Mouse (Mus musculus) cerebellum, adult 18-20 months (tissue): ENCODE results near the gene Scn2a.
"Not testable (repeated sequence)": the region's sequence is repeated elsewhere in the genome, so short reads cannot be mapped to it uniquely, and the experiment has no call there.

ENCODE experiments used
- DNase-seq, 2 experiments: peaks; one replicate each; pipeline ENCODE4 v3.0.0; 2021

Gene Scn2a

DNA sequence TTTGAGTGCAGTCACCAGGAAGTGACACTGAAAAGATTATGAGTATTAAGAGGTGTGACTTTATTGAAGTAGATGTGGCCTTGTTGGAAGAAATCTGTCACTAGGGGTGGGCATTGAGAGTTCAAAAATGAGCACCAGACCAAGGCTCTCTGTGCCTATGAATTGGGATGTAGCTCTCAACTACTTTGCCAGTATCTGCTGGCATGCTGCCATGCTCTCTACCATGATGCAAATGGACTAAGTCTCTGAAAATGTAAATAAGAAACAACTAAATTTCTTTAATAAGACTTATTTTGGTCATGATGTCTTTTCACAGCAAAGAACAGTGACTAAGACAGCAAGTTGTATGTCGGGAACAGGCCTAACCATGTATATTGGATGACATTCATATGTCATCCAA, 79.7 kb downstream of the Scn2a start:
- peak; percentile 37 to 50 for DNase-seq

DNA sequence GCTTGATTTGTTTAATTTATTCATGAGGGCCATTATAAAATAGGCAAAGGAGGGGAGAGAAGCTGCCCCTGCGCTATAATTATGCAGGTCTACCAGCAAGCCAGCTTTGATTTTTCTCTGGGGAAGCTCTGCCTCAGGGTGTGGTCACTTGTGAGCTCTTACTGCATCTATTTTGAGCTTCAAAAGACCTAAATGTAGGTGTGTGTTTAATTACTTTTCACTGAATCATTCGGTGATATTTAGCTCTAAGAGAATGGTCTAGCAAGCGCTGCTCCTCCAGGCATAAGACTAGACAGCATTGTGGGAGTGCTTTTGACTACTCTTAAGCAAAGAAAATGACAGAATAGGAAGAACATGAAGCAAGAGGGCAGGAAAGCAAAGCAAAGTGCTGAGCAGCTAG, 80.6 kb downstream of the Scn2a start:
- DNase-seq = no peak

DNA sequence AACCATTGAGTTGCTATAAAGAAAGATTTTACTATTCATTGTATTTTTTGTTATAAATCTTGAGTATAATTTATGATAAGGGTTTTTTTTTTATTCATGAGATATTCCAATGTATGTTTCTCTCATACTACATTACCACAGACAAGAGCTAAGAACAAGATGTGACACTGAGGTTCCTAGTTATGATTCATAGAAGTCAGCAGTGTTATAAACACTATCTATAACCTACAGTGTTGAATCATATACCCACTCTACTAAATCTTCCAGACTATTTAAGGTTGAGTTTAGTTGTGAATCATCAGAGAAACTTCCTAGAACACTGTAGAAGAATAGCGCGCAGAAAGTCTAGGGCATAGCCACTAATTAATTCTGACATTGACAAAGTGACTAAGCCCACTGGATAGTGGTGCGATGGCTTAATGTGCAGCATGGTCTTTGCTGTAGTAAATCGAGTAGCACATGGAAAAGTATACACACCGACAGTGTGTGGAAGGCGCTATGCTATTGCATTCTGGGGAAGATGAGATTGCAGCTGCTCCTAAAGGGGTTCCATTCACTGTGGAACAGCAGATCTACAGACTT, 101.7 kb downstream of the Scn2a start:
- DNase-seq = no peak

DNA sequence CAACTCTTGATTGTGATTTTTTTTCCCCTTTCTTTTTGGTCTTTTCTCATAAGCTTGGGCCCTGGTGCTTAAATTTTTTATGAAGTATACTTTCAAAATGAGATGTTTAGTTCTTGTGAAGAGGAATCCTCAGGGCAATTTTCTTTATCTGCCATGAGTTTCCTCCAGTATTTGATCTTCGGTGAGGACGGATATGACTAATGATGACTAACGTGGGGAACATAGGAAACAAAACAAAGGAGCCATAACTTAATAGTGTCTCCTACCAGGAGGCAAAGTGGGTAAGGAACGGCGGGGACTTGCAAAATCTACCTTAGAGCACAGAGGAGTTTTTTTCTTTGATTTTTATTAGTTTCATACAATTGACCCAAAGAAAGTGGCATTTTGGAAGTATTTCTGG, 124.8 kb downstream of the Scn2a start:
- no peak for DNase-seq

DNA sequence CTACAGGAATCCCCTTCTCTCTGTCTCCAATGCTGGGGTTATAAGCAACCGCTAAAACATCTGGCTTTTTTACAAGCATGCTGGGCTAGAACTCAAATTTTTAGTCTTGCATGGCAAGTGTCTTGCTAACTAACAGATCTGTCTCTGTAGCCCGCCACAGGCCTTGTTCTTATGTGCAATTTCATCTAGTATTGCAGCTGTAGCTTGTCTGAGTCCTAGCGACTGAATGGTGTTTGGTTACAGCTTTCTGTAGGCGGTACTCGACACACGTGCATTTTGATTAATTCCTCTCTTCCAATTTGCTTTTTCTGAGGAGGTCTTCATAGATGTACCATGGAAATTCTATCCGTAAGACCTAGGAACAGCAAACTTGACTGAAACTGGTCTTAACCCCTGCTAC, 161.9 kb downstream of the Scn2a start:
- DNase-seq = no peak

DNA sequence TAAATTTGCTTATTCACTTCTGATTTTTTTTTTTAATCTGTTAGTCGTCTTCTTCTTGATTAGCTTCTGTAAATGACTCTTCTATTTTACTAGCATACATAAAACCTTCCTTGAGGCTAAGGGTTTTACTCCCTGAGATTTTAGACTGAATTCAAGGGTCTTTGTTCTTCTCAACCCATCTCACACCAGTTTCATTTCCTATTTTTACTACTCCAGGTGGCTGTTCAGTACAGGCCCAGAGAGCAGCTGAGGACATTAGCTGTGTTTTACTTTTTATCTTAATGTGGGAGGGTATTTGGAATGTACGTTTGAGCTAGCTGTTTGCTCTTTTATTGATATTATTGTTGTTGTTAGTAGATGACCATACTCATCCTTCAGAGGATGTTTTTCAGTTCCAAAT, 162.8 kb downstream of the Scn2a start:
- DNase-seq = no peak

GRCm38 (mm10) chr2:65792516-65792915, 171.9 kb downstream of the Scn2a start:
- DNase-seq = no peak

DNA sequence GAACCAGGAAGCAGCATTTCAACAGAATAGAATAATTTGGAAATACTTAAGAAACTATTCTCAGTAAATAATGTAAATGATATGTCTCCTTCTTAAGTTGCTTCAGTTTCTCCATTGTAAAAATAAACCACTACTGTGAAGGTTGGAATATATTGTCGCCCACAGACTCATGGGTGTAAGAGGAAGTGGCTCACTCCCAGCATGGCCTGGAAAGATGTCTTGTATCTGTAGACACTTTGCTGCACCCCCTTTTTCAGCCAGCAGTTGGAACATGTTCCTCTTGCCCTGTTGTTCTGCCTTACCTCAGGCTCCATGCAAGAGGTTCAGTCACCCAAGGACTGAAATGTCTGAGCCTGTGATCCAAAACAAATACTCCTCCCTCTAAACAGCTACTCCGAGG, 173.0 kb downstream of the Scn2a start:
- DNase-seq = no peak

DNA sequence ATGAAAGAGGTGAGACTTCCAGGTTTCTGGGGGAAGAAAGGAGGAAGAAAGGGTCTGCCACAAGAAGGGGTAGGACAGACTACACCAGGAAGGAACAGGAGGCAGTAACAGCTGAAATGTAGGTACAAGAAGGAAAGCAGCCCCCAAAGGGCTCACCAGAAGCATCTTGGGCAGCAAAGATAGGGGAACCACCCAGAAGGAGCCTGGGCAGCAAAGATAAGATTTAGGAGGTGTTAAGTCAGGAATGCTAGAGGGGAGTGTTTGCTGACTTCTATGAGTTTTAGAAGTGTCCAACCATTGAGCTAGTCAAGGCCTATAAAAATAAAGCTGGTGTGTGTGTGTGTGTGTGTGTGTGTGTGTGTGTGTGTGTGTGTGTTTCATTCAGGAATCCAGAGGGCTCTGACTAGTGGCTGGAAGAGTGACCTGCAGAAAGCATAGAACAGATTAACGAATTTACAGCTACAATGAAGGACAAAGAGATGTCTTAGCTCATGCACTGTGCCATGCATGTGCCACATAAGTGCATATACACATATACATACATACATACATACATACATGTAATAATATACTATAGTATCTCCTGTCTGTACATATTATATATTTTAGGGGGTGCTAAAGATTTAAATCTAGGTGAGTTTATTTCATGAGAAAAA, 180.6 kb downstream of the Scn2a start:
- DNase-seq = no peak

- DNase-seq = no peak
Measured at GRCm38 (mm10) chr2:65806556-65806955, 186.0 kb downstream of the Scn2a start.

- not testable (repeated sequence) for DNase-seq
Measured at GRCm38 (mm10) chr2:65811203-65811602, 190.6 kb downstream of the Scn2a start.
